Mouse (Mus musculus) lung, postnatal 0 days (tissue): ENCODE measurements around the gene Smap2. TPM values are rescaled to one million over a fixed set of nuclear protein-coding genes. Genes with fewer than 3 reads are reported as not detected.

Source experiments
- ATAC-seq: fragments of 200-750 bp; cut with Nextera tagmentation; 2 replicates; pipeline ENCODE4 v1.8.0; 2017; ENCODE audit warnings: moderate library complexity
- DNase-seq: peaks from one replicate; pipeline ENCODE4 v3.0.0-alpha.2; 2016; ENCODE audit warnings: low spot score
- H3K27ac ChIP-seq: fragments of 300-500 bp; sonication (generic); 2 replicates; pipeline ENCODE4 v1.5.1; 2014; ENCODE audit warnings: antibody characterized with exemption, mild to moderate bottlenecking, low read length, mixed read lengths
- H3K27me3 ChIP-seq: fragments of 300-500 bp; sonication (generic); replicated peaks from 2 replicates; pipeline ENCODE4 v1.6.1; 2014; ENCODE audit warnings: low read length, mixed read lengths; ENCODE audit not compliant: insufficient read depth
- H3K36me3 ChIP-seq: fragments of 300-500 bp; sonication (generic); 2 replicates; pipeline ENCODE4 v1.6.1; 2014; ENCODE audit warnings: low read length, mixed read lengths; ENCODE audit not compliant: insufficient read depth
- H3K4me1 ChIP-seq: fragments of 300-500 bp; sonication (generic); 2 replicates; pipeline ENCODE4 v1.6.1; 2014; ENCODE audit warnings: antibody characterized with exemption, low read depth, low read length, mixed read lengths; ENCODE audit not compliant: insufficient read depth
- H3K4me2 ChIP-seq: fragments of 300-500 bp; sonication (generic); replicated peaks from 2 replicates; pipeline ENCODE4 v1.6.1; 2014; ENCODE audit warnings: low read depth, mild to moderate bottlenecking, low read length, moderate library complexity, mixed read lengths
- H3K4me3 ChIP-seq: fragments of 300-500 bp; sonication (generic); 2 replicates; pipeline ENCODE4 v1.5.1; 2014; ENCODE audit warnings: low read depth, low read length
- H3K9ac ChIP-seq: fragments of 300-500 bp; sonication (generic); replicated peaks from 2 replicates; pipeline ENCODE4 v1.6.1; 2014; ENCODE audit warnings: low read depth, mild to moderate bottlenecking
- H3K9me3 ChIP-seq: fragments of 300-500 bp; sonication (generic); 2 replicates; pipeline ENCODE4 v1.6.1; 2016; ENCODE audit warnings: low read length, mixed read lengths
- CTCF ChIP-seq: IDR thresholded peaks from 2 replicates; pipeline ENCODE4 v1.5.1; 2016; ENCODE audit warnings: antibody characterized with exemption, mild to moderate bottlenecking
- EP300 ChIP-seq: IDR thresholded peaks from 2 replicates; pipeline ENCODE4 v1.6.1; 2016; ENCODE audit warnings: antibody characterized with exemption, mild to moderate bottlenecking, control low read depth
- WGBS: fragments of 180-500 bp; shearing (Covaris S2); extraction: QIAGEN DNeasy Blood & Tissue Kit; methylation state at CpG from one replicate; pipeline ENCODE4 v1.1.7; 2014; 5-methylcytosine and 5-hydroxymethylcytosine counted together
- polyA plus RNA-seq: library from polyadenylated mRNA; unstranded; fragments of >200 nt; fragmentation: Nextera tagmentation; extraction: Ambion mirVana; gene quantifications from 2 replicates; pipeline ENCODE4 v1.2.1, GENCODE M21; 2015

The Smap2 gene
- polyA plus RNA-seq, 1 experiment from 2014 or later: 10.8 TPM

DNA sequence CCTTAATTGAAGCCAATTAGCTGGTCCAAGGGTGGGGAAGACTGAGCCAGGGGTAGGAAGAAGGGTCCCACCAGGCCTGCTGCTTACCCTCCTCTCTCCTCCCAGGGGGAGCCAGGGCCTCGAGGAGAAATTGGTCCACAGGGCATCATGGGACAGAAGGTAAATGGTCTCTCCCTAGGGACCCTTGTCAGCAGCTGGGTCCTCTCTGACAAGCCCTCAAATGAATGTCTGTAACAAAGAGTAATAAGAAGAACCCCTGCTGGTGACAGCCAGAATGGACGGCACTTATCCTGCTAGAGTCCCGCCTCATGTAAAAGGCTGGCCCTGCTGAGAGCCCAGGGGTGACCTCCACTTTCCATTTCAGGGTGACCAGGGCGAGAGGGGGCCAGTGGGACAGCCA, 34.8 kb upstream of the Smap2 start:
- Histone ChIP-seq H3K4me2 (no peak overlapping the region), H3K4me3 (no peak overlapping the region), H3K27ac (no peak overlapping the region), H3K27me3 (no peaks in the 10 kb centered on the region), H3K9me3 (no peaks in the 10 kb centered on the region), H3K36me3 (no peaks in the 10 kb centered on the region), H3K9ac (no peak overlapping the region), H3K4me1 (no peaks in the 10 kb centered on the region)
- TF ChIP-seq CTCF: peak; percentile 16; the same call in 1 of the 2 replicates
- TF ChIP-seq EP300: no peak
- no peak for ATAC-seq
- 30% methylated on average over 4 of the region's 4 CpGs for WGBS
- no peak for DNase-seq

DNA sequence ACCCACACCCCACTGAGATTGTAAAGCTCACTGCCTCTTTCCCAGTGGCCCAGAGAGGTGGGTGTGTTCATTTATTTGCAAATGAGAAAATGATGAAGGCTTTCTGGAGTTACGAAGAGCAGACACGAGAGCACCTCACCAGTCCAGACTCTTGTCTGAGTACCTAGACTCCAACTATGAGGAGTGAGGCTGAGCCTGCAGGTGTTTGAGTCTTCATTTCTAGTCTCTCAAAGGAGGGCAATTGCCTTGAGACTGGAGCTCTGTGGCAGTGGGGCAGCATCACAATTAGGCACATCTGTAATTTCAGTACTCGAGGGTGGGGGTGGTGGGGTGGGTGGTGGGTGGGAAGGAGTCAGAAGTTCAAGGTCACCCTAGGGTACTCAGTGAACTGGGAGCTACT, 25.9 kb upstream of the Smap2 start:
- H3K27ac ChIP-seq: no peak overlapping the region
- WGBS: 78% methylated on average over 3 of the region's 3 CpGs
- H3K4me1 ChIP-seq: peaks cover 5% of the 10 kb centered on the region; the same call in 1 of the 2 replicates
- H3K4me2 ChIP-seq: no peak overlapping the region
- H3K9me3 ChIP-seq: no peaks in the 10 kb centered on the region
- DNase-seq (no peak), ATAC-seq (no peak)
- H3K36me3 ChIP-seq: no peaks in the 10 kb centered on the region
- H3K4me3 ChIP-seq: no peak overlapping the region
- no peak overlapping the region for H3K9ac ChIP-seq
- TF ChIP-seq CTCF (no peak), EP300 (no peak)
- H3K27me3 ChIP-seq: 0 out of 2 replicates have a peak, but pooled peaks cover 8% of the 10 kb centered on the region

DNA sequence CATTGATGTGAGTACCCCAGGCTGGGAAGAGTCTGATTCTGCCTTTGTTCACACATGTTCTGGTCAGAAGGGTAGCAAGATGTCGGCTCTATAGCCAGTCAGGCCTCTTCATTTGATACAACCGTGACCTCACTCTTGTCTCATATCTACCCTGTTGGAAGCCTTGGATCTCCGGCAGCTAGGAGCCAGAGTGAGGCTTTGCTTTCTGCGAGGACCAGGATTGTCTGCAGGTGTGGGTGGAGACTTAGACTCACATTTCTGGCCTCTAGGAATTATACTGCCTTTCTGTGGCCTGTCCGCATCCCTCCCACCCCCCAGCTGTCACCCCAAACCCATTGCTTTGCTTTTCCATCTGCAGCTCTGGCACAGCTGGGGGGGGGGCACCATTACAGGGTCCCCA, 25.4 kb upstream of the Smap2 start:
- Histone ChIP-seq H3K4me3 (no peak overlapping the region), H3K36me3 (no peaks in the 10 kb centered on the region), H3K27me3 (0 out of 2 replicates have a peak, but pooled peaks cover 8% of the 10 kb centered on the region), H3K4me1 (peaks cover 5% of the 10 kb centered on the region; the same call in 1 of the 2 replicates), H3K27ac (no peak overlapping the region), H3K9me3 (no peaks in the 10 kb centered on the region), H3K4me2 (no peak overlapping the region), H3K9ac (no peak overlapping the region)
- TF ChIP-seq CTCF (no peak), EP300 (no peak)
- ATAC-seq: no peak
- 73% methylated on average over 5 of the region's 5 CpGs for whole genome bisulfite sequencing
- DNase-seq: no peak

DNA sequence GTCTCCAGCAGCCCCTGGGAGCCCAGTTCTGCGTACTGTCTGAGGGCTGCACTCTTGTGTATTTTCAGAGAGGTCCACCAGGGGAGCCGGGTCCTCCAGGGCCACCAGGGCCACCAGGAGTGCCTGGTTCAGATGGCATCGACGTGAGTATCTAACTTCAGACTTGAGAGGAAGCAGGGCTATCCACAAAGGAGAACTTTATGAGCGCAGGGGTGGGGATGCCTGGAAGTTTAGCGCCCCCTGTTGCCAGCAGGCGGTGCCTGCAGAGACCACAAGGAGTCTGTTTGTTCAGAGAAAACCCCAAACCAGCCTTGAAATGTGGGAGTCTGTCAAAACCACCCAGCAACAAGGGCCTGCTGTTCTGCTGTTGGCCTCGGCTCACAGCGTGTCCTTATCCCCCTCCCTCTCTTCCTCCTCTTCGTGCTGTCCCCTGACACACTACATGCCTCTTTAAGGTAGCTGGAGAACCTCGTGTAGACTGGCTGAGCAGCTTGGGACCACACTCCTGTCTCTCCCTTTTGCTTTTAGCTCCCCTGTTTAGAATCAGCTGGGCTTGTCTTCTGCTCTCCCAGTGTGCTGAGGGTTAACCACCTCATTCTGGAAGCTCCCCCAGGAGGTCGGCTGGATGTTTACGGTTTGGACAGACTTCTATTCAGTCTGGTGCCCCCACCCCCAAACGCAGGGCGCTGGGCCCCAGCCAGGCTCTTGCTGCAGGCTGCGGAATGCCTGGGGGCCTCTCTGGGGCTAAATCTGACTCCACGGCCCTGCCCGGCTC, 24.0 kb upstream of the Smap2 start:
- TF ChIP-seq CTCF (peak; percentile 78), EP300 (no peak)
- Histone ChIP-seq H3K27me3 (0 out of 2 replicates have a peak, but pooled peaks cover 8% of the 10 kb centered on the region), H3K9ac (no peak overlapping the region), H3K4me1 (peaks cover 5% of the 10 kb centered on the region; the same call in 1 of the 2 replicates), H3K4me2 (peak overlapping the region; percentile 8; the same call in 1 of the 2 replicates), H3K36me3 (no peaks in the 10 kb centered on the region), H3K4me3 (no peak overlapping the region), H3K27ac (peak overlapping the region; percentile 47; the same call in 1 of the 2 replicates), H3K9me3 (no peaks in the 10 kb centered on the region)
- 11% methylated on average over 18 of the region's 18 CpGs for WGBS
- ATAC-seq: peak; percentile 77
- peak; percentile 75 for DNase-seq

DNA sequence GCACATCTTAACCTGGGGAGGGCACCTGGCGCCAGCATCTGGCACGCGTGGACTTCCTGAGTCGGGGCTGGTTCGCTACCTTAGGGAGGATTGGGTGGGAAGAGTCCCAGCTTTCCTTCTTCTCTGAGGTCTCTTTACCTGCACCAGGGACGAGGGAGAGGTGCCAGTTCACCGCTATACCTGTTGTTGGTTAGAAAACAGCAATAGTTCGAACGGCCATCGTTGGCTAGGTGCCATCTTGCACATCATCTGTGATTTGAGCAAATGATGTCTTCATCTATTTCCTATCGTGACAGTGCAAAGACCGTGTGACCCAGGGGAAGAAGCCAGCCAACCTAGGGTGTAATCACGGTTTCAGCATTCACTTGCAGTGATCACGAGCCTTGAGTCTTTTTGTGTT, 23.3 kb upstream of the Smap2 start:
- Histone ChIP-seq H3K27me3 (0 out of 2 replicates have a peak, but pooled peaks cover 8% of the 10 kb centered on the region), H3K4me3 (no peak overlapping the region), H3K27ac (no peak overlapping the region), H3K4me2 (no peak overlapping the region), H3K4me1 (peaks cover 5% of the 10 kb centered on the region; the same call in 1 of the 2 replicates), H3K9me3 (no peaks in the 10 kb centered on the region), H3K9ac (no peak overlapping the region), H3K36me3 (no peaks in the 10 kb centered on the region)
- 56% methylated on average over 14 of the region's 14 CpGs for WGBS
- TF ChIP-seq EP300 (no peak), CTCF (no peak)
- DNase-seq (no peak), ATAC-seq (no peak)

DNA sequence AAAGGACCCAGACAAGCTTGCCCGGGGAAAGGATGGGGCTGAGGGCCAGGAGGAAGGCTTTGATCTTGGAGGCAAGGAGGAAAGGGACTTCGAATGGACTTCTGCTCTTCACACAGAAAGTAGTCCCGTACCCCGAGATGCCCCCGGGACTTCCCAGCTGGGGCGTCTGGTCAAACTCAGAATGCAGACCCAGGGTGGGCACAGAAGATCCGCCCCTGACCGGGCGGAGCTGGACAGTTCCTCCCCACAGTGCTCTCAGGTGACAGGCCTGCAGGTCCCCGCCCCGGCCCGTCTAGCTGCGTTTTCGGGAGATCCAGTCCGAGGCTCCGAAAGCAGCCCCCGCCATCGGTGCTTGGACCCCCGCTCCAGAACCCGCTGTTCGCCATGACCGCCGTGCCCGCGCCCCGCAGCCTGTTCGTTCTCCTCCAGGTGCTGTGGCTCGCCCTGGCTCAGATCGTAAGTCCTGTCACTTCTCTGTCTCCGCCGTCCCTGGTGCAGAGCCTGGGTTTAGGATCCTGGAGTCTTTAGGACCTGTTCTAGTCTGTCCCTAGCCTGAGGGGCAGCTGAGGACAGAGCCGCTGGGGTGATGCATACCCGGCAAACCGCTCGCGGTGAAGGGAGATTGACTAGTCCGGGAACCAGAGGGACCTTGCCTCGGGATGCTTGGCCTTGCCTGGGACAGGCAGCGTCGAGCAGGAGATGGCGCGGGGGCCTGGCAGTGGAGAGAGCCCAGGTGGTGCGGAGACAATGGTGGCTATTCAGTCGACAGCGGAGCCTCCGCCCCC, 22.5 kb upstream of the Smap2 start, which contains the start of gene Col9a2:
Gene Col9a2 (plus strand): TSS at position 55 of the 785 bp plus-strand sequence.
- Histone ChIP-seq H3K27ac (no peak within 1 kb of the TSS), H3K9me3 (no peaks in the 10 kb centered on the region), H3K27me3 (0 out of 2 replicates have a peak, but pooled peaks cover 8% of the 10 kb centered on the region), H3K9ac (no peak within 1 kb of the TSS), H3K36me3 (no peaks in the 10 kb centered on the region), H3K4me2 (peak within 1 kb of the TSS; percentile 57), H3K4me1 (peaks cover 5% of the 10 kb centered on the region; the same call in 1 of the 2 replicates), H3K4me3 (peak within 1 kb of the TSS; percentile 31)
- no peak for DNase-seq
- no peak for ATAC-seq
- WGBS: 3% methylated on average over 46 of the region's 46 CpGs
- no peak for TF ChIP-seq EP300
- TF ChIP-seq CTCF: no peak
